Comparison of ENCODE assay signal across 20 mouse cellular contexts in genomic region chr13:109627265-109627664, GRCm38 (mm10).
"Had no signal": no experiment of that assay in that cellular context is flagged by ENCODE, and none has a peak within 500 bp of the region (broad histone marks: within the 10 kb centered on the region; RNA-seq: fewer than 3 reads in every experiment).

No protein-coding gene starts in this region.

- H3K36me3 ChIP-seq: kidney, embryonic 15.5 days; limb, embryonic 15.5 days; midbrain, embryonic 12.5 days; midbrain, embryonic 15.5 days; neural tube, embryonic 12.5 days; neural tube, embryonic 15.5 days; stomach, embryonic 15.5 days had no signal

- H3K9me3 ChIP-seq: kidney, embryonic 15.5 days; limb, embryonic 15.5 days; midbrain, embryonic 12.5 days; midbrain, embryonic 15.5 days; neural tube, embryonic 12.5 days; neural tube, embryonic 15.5 days; stomach, embryonic 15.5 days had no signal

- DNase-seq: kidney, adult 8-10 months; kidney, postnatal 10 days; kidney, postnatal 36 days; liver, postnatal 0 days; lung, embryonic 14.5 days; retina, postnatal 1 day; right cerebral cortex, postnatal 25 days; spleen, adult 18-20 months; thymus, postnatal 25 days had no signal

- H3K9ac ChIP-seq: kidney, embryonic 15.5 days; limb, embryonic 15.5 days; liver, embryonic 14.5 days; liver, postnatal 0 days; lung, embryonic 14.5 days; midbrain, embryonic 12.5 days; midbrain, embryonic 15.5 days; neural tube, embryonic 12.5 days; neural tube, embryonic 15.5 days; stomach, embryonic 15.5 days had no signal

- H3K27me3 ChIP-seq: kidney, embryonic 15.5 days; limb, embryonic 15.5 days; midbrain, embryonic 12.5 days; midbrain, embryonic 15.5 days; neural tube, embryonic 12.5 days; neural tube, embryonic 15.5 days; stomach, embryonic 15.5 days had no signal

- ATAC-seq: liver, postnatal 0 days; lung, postnatal 0 days; midbrain, embryonic 15.5 days had no signal

- H3K4me3 ChIP-seq: kidney, embryonic 15.5 days; limb, embryonic 15.5 days; midbrain, embryonic 12.5 days; midbrain, embryonic 15.5 days; neural tube, embryonic 12.5 days; neural tube, embryonic 15.5 days; stomach, embryonic 15.5 days had no signal

- H3K27ac ChIP-seq: kidney, embryonic 15.5 days; limb, embryonic 15.5 days; liver, embryonic 14.5 days; macrophage; midbrain, embryonic 12.5 days; midbrain, embryonic 15.5 days; neural tube, embryonic 12.5 days; neural tube, embryonic 15.5 days; stomach, embryonic 15.5 days had no signal

- H3K4me2 ChIP-seq: kidney, embryonic 15.5 days; limb, embryonic 15.5 days; liver, embryonic 11.5 days; lung, embryonic 14.5 days; midbrain, embryonic 12.5 days; midbrain, embryonic 15.5 days; neural tube, embryonic 12.5 days; neural tube, embryonic 15.5 days; stomach, embryonic 15.5 days had no signal
